Mouse (Mus musculus) liver, postnatal 0 days (tissue): ENCODE results near the gene Fcna.

Source experiments
- CTCF ChIP-seq: sonication (generic); IDR thresholded peaks from 2 replicates; pipeline ENCODE4 v1.5.1; 2016; ENCODE audit warnings: antibody characterized with exemption, low read depth
- EP300 ChIP-seq: IDR thresholded peaks from 2 replicates; pipeline ENCODE4 v1.6.1; 2016; ENCODE audit warnings: antibody characterized with exemption, low read depth, mild to moderate bottlenecking

- TF ChIP-seq CTCF: no peak
- TF ChIP-seq EP300: no peak
Observed at GRCm38 (mm10) chr2:25584152-25584551, 43.7 kb downstream of the Fcna start.
